ENCODE assay signal across 10 mouse cellular contexts in genomic region chr17:83890373-83890696, GRCm38 (mm10). TPM values are rescaled to one million over a fixed set of nuclear protein-coding genes. Genes with fewer than 3 reads are reported as not detected.
A peak's percentile ranks its signal among the peaks of the same experiment; 100 is the strongest.
DNase-seq lines count a peak whose midpoint lies in the region; ATAC-seq lines count a peak whose summit lies in the region.
"Had no signal": no experiment of that assay in that cellular context is flagged by ENCODE, and none has a peak within 500 bp of the region (broad histone marks: within the 10 kb centered on the region; RNA-seq: fewer than 3 reads in every experiment).

No protein-coding gene starts in this region.

- no peak for ATAC-seq in heart, embryonic 15.5 days (replicated peaks; ENCODE audit: insufficient number of reproducible peaks, insufficient read depth, low FRiP score, low read depth)
- ATAC-seq in midbrain, embryonic 14.5 days (ENCODE audit: low FRiP score, low TSS enrichment): no peak
- ATAC-seq in midbrain, embryonic 11.5 days (ENCODE audit: low FRiP score): no peak
- no peak; the same call in 1 of the 2 replicates for ATAC-seq in intestine, embryonic 16.5 days
- no peak for ATAC-seq in stomach, embryonic 14.5 days (ENCODE audit: insufficient number of reproducible peaks, insufficient read depth, low FRiP score, low read depth)

- intact Hi-C loops in heart, postnatal 25 days (cut with DNase I): loop anchor here (5.0 kb wide), 1 partner anchor 507 kb away; no protein-coding TSS in a partner anchor

- no peaks in the 10 kb centered on the region for H3K36me3 ChIP-seq in heart, embryonic 15.5 days
- no peaks in the 10 kb centered on the region for H3K36me3 ChIP-seq in midbrain, embryonic 14.5 days (ENCODE audit: control insufficient read depth, insufficient read depth, low read length)
- no peaks in the 10 kb centered on the region for H3K36me3 ChIP-seq in midbrain, embryonic 11.5 days (ENCODE audit: control insufficient read depth, insufficient read depth, low read length)
- H3K36me3 ChIP-seq in intestine, embryonic 16.5 days (ENCODE audit: control insufficient read depth, insufficient read depth, low read length): no peaks in the 10 kb centered on the region
- no peaks in the 10 kb centered on the region for H3K36me3 ChIP-seq in stomach, embryonic 14.5 days (ENCODE audit: control insufficient read depth, insufficient read depth, low read length)

- no peak for DNase-seq in heart, postnatal 25 days (ENCODE audit: low spot score)
- DNase-seq in midbrain, embryonic 14.5 days: no peak
- no peak for DNase-seq in midbrain, embryonic 11.5 days (ENCODE audit: low spot score, missing footprints)
- DNase-seq in left cerebral cortex, adult 9 months (ENCODE audit: low spot score in 2 of 2): no peak
- DNase-seq in gastrocnemius, adult 18-20 months (ENCODE audit: low spot score): no peak
- DNase-seq: thymus, postnatal 25 days had no signal

- H3K9ac ChIP-seq in heart, embryonic 15.5 days: no peak overlapping the region
- H3K9ac ChIP-seq in midbrain, embryonic 14.5 days (replicated peaks; ENCODE audit: low read length): no peak overlapping the region
- no peak overlapping the region for H3K9ac ChIP-seq in midbrain, embryonic 11.5 days (ENCODE audit: low read length)
- H3K9ac ChIP-seq in intestine, embryonic 16.5 days (ENCODE audit: low read depth, low read length): peak overlapping the region; percentile 31; the same call in 1 of the 2 replicates
- no peak overlapping the region for H3K9ac ChIP-seq in stomach, embryonic 14.5 days (replicated peaks; ENCODE audit: low read depth, low read length)

- H3K9me3 ChIP-seq in heart, embryonic 15.5 days (replicated peaks): no peaks in the 10 kb centered on the region
- no peaks in the 10 kb centered on the region for H3K9me3 ChIP-seq in midbrain, embryonic 14.5 days (ENCODE audit: control insufficient read depth, low read length)
- no peaks in the 10 kb centered on the region for H3K9me3 ChIP-seq in midbrain, embryonic 11.5 days (ENCODE audit: control insufficient read depth, low read length)
- no peaks in the 10 kb centered on the region for H3K9me3 ChIP-seq in intestine, embryonic 16.5 days (ENCODE audit: control insufficient read depth, low read length)
- H3K9me3 ChIP-seq in stomach, embryonic 14.5 days (ENCODE audit: control insufficient read depth, low read depth, low read length): no peaks in the 10 kb centered on the region

- 58% methylated on average over 5 of the region's 5 CpGs for WGBS in heart, embryonic 15.5 days
- 89% methylated on average over 5 of the region's 5 CpGs for WGBS in midbrain, embryonic 14.5 days
- WGBS in midbrain, embryonic 11.5 days: 87% methylated on average over 5 of the region's 5 CpGs
- 32% methylated on average over 5 of the region's 5 CpGs for WGBS in intestine, embryonic 16.5 days
- 28% methylated on average over 5 of the region's 5 CpGs for WGBS in stomach, embryonic 14.5 days

- H3K27ac ChIP-seq in heart, embryonic 15.5 days: peak overlapping the region; percentile 56; the same call in 1 of the 2 replicates
- H3K27ac ChIP-seq in midbrain, embryonic 14.5 days (replicated peaks; ENCODE audit: low read depth, low read length): 0 out of 2 replicates have a peak overlapping the region, but pooled peaks have one; percentile 20
- no peak overlapping the region for H3K27ac ChIP-seq in midbrain, embryonic 11.5 days (ENCODE audit: low read depth, low read length)
- H3K27ac ChIP-seq in intestine, embryonic 16.5 days (ENCODE audit: low read length): peak overlapping the region; percentile 84
- H3K27ac ChIP-seq in stomach, embryonic 14.5 days (ENCODE audit: low read length): peak overlapping the region; percentile 95

- H3K4me2 ChIP-seq in heart, embryonic 15.5 days: no peak overlapping the region
- no peak overlapping the region for H3K4me2 ChIP-seq in midbrain, embryonic 14.5 days (ENCODE audit: low read length)
- H3K4me2 ChIP-seq in midbrain, embryonic 11.5 days: no peak overlapping the region
- no peak overlapping the region for H3K4me2 ChIP-seq in intestine, embryonic 16.5 days (ENCODE audit: low read depth, low read length)
- no peak overlapping the region for H3K4me2 ChIP-seq in stomach, embryonic 14.5 days (replicated peaks; ENCODE audit: low read depth, low read length)

- H3K4me1 ChIP-seq in heart, embryonic 15.5 days (replicated peaks): peaks cover 10% of the 10 kb centered on the region
- no peaks in the 10 kb centered on the region for H3K4me1 ChIP-seq in midbrain, embryonic 14.5 days (ENCODE audit: control insufficient read depth, insufficient read depth, low read length)
- H3K4me1 ChIP-seq in midbrain, embryonic 11.5 days (ENCODE audit: control insufficient read depth, insufficient read depth, low read length): no peaks in the 10 kb centered on the region
- H3K4me1 ChIP-seq in intestine, embryonic 16.5 days (ENCODE audit: control insufficient read depth, insufficient read depth, low read length): peaks cover 17% of the 10 kb centered on the region
- H3K4me1 ChIP-seq in stomach, embryonic 14.5 days (ENCODE audit: control insufficient read depth, insufficient read depth, low read length): peaks cover 21% of the 10 kb centered on the region

- no peaks in the 10 kb centered on the region for H3K27me3 ChIP-seq in heart, embryonic 15.5 days
- no peaks in the 10 kb centered on the region for H3K27me3 ChIP-seq in midbrain, embryonic 14.5 days (ENCODE audit: control insufficient read depth, insufficient read depth, low read length)
- no peaks in the 10 kb centered on the region for H3K27me3 ChIP-seq in midbrain, embryonic 11.5 days (ENCODE audit: control insufficient read depth, insufficient read depth, low read length)
- H3K27me3 ChIP-seq in intestine, embryonic 16.5 days (replicated peaks; ENCODE audit: control insufficient read depth, insufficient read depth, low read length): no peaks in the 10 kb centered on the region
- no peaks in the 10 kb centered on the region for H3K27me3 ChIP-seq in stomach, embryonic 14.5 days (ENCODE audit: control insufficient read depth, insufficient read depth, low read length)
- H3K27me3 ChIP-seq: CH12.LX had no signal

- no peak overlapping the region for H3K4me3 ChIP-seq in heart, embryonic 15.5 days
- no peak overlapping the region for H3K4me3 ChIP-seq in midbrain, embryonic 14.5 days (replicated peaks; ENCODE audit: low read depth, low read length)
- H3K4me3 ChIP-seq in midbrain, embryonic 11.5 days (ENCODE audit: low read depth, low read length): no peak overlapping the region
- no peak overlapping the region for H3K4me3 ChIP-seq in intestine, embryonic 16.5 days (ENCODE audit: low read length)
- H3K4me3 ChIP-seq in stomach, embryonic 14.5 days (ENCODE audit: low read depth, low read length): no peak overlapping the region

RNA-seq across cellular contexts. Expression of gene Haao, which starts 42.6 kb away (rescaled TPM):
- 0.25 and 2.0 TPM in 2 replicates for polyA plus RNA-seq in heart, embryonic 15.5 days (2015; fragmentation: Nextera tagmentation; extraction: Ambion mirVana)
- under 1 TPM in 1 of 2 experiments, not detected in 1; 0.13 TPM for total RNA-seq in heart, postnatal 25 days (2021)
- polyA plus RNA-seq in midbrain, embryonic 14.5 days (2014; fragmentation: Nextera tagmentation; extraction: Ambion mirVana): 0.20 TPM in 1 of 2 replicates, not detected in the other
- polyA plus RNA-seq in midbrain, embryonic 11.5 days (2014; fragmentation: Nextera tagmentation; extraction: Ambion mirVana): 0.22 TPM in 1 of 2 replicates, not detected in the other
- polyA plus RNA-seq in intestine, embryonic 16.5 days (2015; fragmentation: Nextera tagmentation; extraction: Ambion mirVana): 1.5 and 2.3 TPM in 2 replicates
- polyA plus RNA-seq in stomach, embryonic 14.5 days (2014; fragmentation: Nextera tagmentation; extraction: Ambion mirVana): 0.27 and 1.1 TPM in 2 replicates
- total RNA-seq in gastrocnemius, adult 18-20 months (2021): under 1 TPM in 1 of 2 experiments, not detected in 1; 0.38 TPM
